Mouse (Mus musculus): ENCODE measurements around the gene Gm10644.

Gm10644 gene

GRCm38 (mm10) chr8:83895894-83896293 is 59.1 kb downstream of the Gm10644 start:
- peak; percentile 52 for DNase-seq

- DNase-seq: peak; percentile 88
These were observed 61.1 kb downstream of the Gm10644 start for GRCm38 (mm10) chr8:83893915-83894314.

- DNase-seq: no peak
These were observed 62.9 kb downstream of the Gm10644 start for GRCm38 (mm10) chr8:83892061-83892460.

GRCm38 (mm10) chr8:83888409-83888808 is 66.6 kb downstream of the Gm10644 start:
- no peak for DNase-seq

Data from kidney, adult 9 months (tissue).